Mouse (Mus musculus): ENCODE measurements around the gene C2.
A peak's percentile ranks its signal among the peaks of the same experiment; 100 is the strongest.
"Not testable (repeated sequence)": the region's sequence is repeated elsewhere in the genome, so short reads cannot be mapped to it uniquely, and the experiment has no call there.

C2 gene

DNA sequence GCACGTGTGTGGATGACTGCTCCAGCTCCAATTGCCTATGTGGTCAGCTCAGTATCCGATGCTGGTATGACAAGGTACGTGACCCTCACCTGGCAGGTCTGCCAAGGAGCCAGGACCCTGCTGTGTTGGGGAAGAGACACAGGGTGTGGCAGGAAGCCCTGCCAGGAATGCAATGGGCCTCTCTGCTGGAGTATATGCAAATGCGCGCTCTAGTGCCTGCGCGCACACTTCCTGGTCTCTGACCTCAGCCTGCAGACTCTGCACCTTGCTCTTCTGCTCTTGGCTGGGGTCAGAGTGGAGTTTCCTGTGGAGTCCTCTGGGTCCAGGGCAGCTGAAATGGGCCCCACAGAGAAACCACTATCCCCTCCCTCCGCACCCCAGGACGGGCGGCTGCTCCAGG is 12.9 kb upstream of the C2 start:
- DNase-seq (ENCODE audit: low read depth, low spot score), result no peak

DNA sequence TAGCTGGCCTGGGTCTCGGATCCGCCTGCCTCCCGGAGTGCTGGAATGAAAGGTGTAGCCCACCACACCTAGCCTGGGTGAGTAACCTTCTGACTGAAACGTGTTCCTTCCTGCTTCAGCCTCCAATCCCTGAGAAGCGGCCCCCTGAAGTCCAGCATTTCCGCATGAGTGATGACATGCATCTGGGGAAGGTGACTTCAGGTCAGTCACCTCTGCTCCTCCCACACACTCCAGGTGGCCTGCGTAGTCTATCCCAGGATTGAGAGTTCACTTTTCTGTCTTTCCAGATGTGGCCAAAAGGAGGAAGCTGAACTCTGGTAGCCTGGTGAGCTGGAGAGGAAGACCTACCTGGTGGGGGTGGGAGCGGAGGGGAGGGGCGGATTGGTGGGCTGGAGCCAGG is 4.8 kb upstream of the C2 start:
- no peak for DNase-seq (ENCODE audit: low read depth, low spot score)

GRCm38 (mm10) chr17:34901948-34902347 is 3.9 kb upstream of the C2 start:
- DNase-seq (ENCODE audit: low read depth, low spot score), result not testable (repeated sequence)

DNA sequence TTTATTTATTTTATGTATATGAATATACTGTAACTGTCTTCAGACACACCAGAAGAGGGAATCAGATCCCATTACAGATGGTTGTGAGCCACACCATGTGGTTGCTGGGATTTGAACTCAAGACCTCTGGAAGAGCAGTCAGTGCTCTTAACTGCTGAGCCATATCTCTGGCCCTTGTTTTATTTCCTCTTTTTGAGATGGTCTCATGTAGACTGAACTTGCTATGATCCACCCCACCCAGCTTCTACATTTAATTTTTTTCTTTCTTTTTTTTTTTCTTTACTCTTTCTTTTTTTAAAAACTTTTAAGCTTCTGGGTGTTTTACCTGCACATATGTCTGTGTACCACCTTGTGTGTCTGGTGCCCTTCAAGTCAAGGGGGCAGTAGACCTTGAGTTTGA is 2.8 kb upstream of the C2 start:
- DNase-seq (ENCODE audit: low read depth, low spot score), result not testable (repeated sequence)

DNA sequence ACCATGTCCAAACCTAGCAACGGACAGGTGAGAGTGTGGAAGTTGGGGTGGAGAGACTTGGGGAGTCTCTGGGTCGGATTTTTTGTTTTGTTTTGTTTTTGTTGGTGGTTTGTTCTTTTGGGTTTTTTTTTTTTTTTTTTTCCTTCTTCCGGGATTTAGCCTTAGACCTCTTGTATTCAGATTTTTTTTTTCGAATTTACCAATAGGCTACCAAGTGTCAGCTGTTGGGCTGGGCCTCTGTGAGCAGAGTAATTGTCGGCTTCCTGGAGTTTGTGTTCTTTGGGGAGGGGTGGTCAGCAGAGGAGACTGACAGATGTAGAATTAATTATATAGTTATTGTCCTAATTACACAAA is 1.8 kb upstream of the C2 start:
- no peak for DNase-seq (ENCODE audit: low read depth, low spot score)

DNA sequence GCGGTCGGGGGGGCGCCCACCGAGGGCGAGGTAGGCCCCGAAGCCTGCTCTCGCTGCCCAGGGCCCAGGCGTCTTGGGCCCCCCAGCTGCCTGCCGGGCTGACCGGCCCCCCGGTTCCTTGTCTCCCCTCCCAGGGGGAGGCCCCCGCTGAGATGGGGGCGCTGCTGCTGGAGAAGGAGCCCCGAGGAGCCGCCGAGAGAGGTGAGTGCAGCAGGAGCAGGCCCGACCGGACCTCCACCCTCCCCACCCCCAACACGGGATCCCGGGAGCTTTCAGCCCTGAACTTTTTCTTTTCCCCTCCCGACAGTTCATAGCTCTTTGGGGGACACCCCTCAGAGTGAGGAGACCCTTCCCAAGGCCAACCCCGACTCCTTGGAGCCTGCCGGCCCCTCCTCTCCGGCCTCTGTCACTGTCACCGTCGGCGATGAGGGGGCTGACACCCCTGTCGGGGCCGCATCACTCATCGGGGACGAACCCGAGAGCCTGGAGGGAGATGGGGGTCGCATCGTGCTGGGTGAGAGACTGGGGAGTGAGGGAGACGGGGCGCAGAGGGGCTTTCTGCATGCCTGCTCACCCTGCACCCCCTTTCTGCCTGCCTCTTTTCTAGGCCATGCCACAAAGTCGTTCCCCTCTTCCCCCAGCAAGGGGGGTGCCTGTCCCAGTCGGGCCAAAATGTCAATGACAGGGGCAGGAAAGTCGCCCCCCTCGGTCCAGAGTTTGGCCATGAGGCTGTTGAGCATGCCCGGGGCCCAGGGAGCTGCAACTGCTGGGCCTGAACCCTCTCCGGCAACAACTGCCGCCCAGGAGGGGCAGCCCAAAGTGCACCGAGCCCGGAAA is 1.2 kb upstream of the C2 start:
- DNase-seq (ENCODE audit: low read depth, low spot score), result no peak

GRCm38 (mm10) chr17:34898706-34899052 is 614 bp upstream of the C2 start:
- DNase-seq (ENCODE audit: low read depth, low spot score), result no peak

GRCm38 (mm10) chr17:34897373-34898159 is 499 bp downstream of the C2 start:
- no peak for DNase-seq (ENCODE audit: low read depth, low spot score)

GRCm38 (mm10) chr17:34896366-34896765 is 1.7 kb downstream of the C2 start:
- DNase-seq (ENCODE audit: low read depth, low spot score), result no peak

GRCm38 (mm10) chr17:34895724-34896123 is 2.3 kb downstream of the C2 start:
- no peak for DNase-seq (ENCODE audit: low read depth, low spot score)

DNA sequence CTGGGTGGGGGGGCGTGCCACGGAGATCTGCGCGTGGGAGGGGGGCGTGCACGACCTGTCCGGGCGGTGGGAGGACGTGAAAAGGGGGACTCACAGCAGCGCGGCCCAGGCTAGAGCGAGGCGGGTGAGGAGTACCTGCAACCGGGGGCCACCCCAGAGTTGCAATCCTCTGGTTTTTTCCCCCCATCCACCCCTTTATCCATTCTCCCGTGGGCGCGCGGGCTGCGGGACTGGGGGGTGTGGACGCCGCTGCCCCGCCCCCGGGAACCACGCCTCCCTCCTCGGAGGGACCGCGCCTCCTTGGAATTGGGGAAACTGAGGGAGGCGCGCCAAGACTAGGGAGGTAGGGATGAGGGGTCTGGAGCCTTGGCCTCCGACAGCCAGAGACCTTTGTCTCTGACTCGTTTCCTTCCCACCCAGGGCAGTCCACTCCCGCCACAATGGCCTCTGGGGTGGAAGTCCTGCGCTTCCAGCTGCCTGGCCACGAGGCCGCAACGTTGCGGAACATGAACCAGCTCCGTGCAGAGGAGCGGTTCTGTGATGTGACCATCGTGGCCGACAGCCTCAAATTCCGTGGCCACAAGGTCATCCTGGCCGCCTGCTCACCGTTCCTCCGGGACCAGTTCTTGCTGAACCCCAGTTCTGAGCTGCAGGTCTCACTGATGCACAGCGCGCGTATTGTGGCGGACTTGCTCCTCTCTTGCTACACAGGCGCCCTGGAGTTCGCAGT is 3.1 kb downstream of the C2 start:
- no peak for DNase-seq (ENCODE audit: low read depth, low spot score)

DNA sequence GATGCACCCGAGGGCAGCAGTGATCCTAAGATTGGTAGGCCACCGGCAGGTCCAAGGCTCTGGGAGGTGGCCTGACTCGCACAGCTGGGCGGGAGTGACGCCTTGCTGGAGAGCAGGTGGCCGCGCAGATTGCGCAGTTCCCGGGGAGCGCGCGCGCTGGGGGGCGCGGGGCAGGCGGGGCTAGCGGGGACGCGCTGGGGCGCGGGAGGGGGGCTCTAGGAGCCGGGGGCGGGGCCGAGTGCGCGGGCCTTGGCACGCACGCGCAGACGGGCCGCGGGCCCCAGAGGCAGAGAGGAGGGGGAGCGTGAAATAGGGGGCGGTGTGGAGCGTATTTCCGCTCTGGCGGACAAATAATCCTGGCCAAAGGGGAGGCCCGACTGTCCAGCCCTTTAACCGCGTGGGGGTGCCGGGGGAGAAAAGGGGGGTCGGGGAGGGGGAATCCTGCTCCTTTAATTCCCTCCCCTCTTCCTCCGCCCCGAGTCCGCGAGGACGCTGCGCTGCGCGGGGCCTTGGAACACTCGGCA is 3.9 kb downstream of the C2 start:
- peak; percentile 96 for DNase-seq (ENCODE audit: low read depth, low spot score)

DNA sequence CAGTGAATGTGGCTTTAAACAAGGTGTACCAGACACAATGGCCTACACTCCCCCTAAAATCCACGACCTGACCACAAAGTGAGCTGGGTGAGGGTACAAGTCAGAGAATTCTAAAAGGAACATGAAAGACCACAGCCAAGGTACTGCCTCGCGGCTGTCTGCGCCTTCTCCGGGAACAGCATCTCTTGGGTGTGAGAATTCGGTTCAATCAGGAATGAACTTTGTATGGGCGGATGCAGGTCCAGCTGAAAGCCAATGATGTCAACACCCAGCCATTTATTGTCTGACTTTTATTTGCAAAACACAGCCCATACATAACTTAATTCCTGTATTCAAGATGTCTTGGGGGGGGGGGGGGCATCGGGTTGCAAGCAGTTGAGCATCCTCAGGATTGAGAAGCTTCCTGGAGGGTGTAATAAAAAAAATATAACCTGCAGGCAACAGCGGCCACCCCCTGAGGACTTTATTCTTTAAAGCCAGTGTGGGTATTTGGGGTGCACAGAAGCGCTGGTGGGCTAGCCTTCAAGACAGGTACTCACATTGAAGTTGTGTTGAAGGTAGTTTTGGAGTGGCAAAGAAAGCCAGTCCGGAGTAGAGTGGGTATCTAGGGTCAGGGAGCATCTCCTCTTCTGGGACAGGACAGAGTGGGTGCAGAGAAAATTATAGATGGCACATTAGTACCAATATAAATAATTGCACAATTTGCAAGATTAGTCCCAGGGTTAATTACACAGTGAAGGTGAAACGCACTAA is 4.8 kb downstream of the C2 start:
- DNase-seq (ENCODE audit: low read depth, low spot score), result no peak

GRCm38 (mm10) chr17:34891377-34891776 is 6.7 kb downstream of the C2 start:
- no peak for DNase-seq (ENCODE audit: low read depth, low spot score)

- DNase-seq (ENCODE audit: low read depth, low spot score), result no peak
These were observed 7.9 kb downstream of the C2 start for GRCm38 (mm10) chr17:34890074-34890743.

GRCm38 (mm10) chr17:34887942-34888341 is 10.1 kb downstream of the C2 start:
- no peak for DNase-seq (ENCODE audit: low read depth, low spot score)

- DNase-seq (ENCODE audit: low read depth, low spot score), result no peak
These were observed 12.4 kb downstream of the C2 start for GRCm38 (mm10) chr17:34885615-34886014.

DNA sequence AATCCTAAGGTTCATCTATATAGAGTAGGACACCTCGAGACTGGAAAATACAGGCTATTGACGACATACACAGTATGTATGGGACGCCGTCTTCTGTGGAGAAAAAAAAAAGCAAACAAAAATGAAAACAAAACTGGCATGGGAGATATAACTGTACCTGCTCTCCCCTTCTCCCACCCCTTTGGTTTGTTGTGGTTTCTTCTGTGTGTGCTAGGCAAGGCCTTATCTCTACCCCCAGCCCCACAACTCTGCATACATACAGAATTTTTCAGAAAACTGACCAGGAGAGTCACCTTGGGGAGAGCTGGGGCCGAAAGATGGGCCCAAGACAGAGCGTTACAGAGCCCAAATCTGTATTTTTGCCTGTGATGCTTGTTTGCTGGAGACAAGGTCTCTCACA is 13.4 kb downstream of the C2 start:
- DNase-seq (ENCODE audit: low read depth, low spot score), result no peak

DNA sequence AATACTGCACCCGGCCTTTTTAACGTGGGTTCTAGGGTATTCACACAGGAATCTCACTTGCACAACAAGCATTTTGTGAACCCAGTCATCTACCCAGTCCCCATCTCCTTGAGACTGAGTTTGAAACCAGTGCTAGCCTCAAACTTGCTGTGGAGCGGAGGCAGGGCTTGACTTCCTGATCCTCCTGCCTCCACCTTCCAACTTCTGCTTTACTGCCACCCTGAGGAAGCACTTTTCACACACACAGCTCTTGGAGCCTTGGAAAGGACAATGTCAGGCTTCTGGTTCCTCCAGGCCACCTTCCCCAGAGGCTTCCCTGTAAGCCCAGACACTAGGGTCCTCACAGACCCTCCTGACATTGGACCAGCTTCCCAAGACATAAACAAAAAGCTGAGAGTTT is 14.7 kb downstream of the C2 start:
- no peak for DNase-seq (ENCODE audit: low read depth, low spot score)

DNA sequence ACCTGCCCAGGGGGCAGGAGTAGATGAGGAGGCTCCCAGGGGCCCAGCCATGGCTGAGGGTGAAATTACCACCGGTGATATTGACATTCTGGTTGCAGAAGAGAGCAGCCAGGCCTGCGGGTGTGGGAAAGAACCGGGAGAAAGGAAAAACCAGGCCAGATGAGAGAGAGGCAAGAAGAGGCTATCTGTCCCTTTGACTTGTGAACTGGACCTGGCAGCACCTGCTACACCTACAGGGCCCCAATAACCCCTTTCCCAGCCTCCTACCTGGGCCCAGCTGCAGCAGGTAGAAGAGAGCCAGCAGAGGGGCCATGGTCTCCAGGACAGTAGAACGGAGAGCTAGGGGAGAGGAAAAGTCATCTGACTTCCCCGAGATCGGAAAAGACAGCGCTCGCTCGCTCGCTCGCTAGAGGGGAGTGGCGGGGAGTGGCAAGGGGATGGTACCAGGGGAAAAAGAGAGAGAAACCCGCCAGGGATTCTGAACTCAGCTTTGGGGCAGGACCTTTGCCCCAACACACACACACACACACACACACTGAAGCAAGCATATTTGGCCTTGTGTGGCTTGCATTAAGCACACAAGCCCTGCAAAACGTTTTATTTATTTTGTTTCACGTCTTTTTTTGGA is 16.3 kb downstream of the C2 start, which contains the start of gene Gm20547:
Gene Gm20547, minus strand, starts transcription at position 360 of the 628 bp plus-strand sequence.
- no peak for DNase-seq (ENCODE audit: low read depth, low spot score)

All from embryo, embryonic 11.5 days (tissue).